Mouse (Mus musculus) heart, embryonic 13.5 days (tissue): ENCODE data around the gene Srgap3. TPM values are rescaled to one million over a fixed set of nuclear protein-coding genes. Genes with fewer than 3 reads are reported as not detected.

Experiments used
- ATAC-seq: fragments of 200-750 bp; cut with Nextera tagmentation; 2 replicates; pipeline ENCODE4 v1.8.0; 2017; ENCODE audit warnings: moderate TSS enrichment; ENCODE audit not compliant: insufficient number of reproducible peaks, low FRiP score, low TSS enrichment; ENCODE audit errors: extremely low read depth
- H3K27ac ChIP-seq: fragments of 300-500 bp; sonication (generic); replicated peaks from 2 replicates; pipeline ENCODE4 v1.5.1; 2015; ENCODE audit warnings: moderate library complexity, mild to moderate bottlenecking, inconsistent platforms
- H3K27me3 ChIP-seq: fragments of 300-500 bp; sonication (generic); replicated peaks from 2 replicates; pipeline ENCODE4 v1.6.1; 2015; ENCODE audit warnings: mild to moderate bottlenecking, inconsistent platforms
- H3K36me3 ChIP-seq: fragments of 300-500 bp; sonication (generic); 2 replicates; pipeline ENCODE4 v1.6.1; 2015; ENCODE audit warnings: mild to moderate bottlenecking, inconsistent platforms
- H3K4me1 ChIP-seq: fragments of 300-500 bp; sonication (generic); 2 replicates; pipeline ENCODE4 v1.6.1; 2015; ENCODE audit warnings: inconsistent platforms
- H3K4me2 ChIP-seq: fragments of 300-500 bp; sonication (generic); 2 replicates; pipeline ENCODE4 v1.6.1; 2015; ENCODE audit warnings: inconsistent platforms, mild to moderate bottlenecking, moderate library complexity
- H3K4me3 ChIP-seq: fragments of 300-500 bp; sonication (generic); 2 replicates; pipeline ENCODE4 v1.5.1; 2015; ENCODE audit warnings: moderate library complexity, mild to moderate bottlenecking, inconsistent platforms
- H3K9ac ChIP-seq: fragments of 300-500 bp; sonication (generic); 2 replicates; pipeline ENCODE4 v1.6.1; 2015; ENCODE audit warnings: inconsistent platforms, mild to moderate bottlenecking, moderate library complexity
- H3K9me3 ChIP-seq: fragments of 300-500 bp; sonication (generic); 2 replicates; pipeline ENCODE4 v1.6.1; 2016; ENCODE audit warnings: inconsistent platforms
- WGBS: fragments of 180-500 bp; shearing (Covaris S2); methylation state at CpG from one replicate; pipeline ENCODE4 v1.1.7; 2015; ENCODE audit warnings: mixed read lengths; 5-methylcytosine and 5-hydroxymethylcytosine counted together
- polyA plus RNA-seq: library from polyadenylated mRNA; unstranded; fragments of >200 nt; fragmentation: Nextera tagmentation; extraction: Ambion mirVana; gene quantifications from 2 replicates; pipeline ENCODE4 v1.2.1, GENCODE M21; 2015

Srgap3 gene
- polyA plus RNA-seq, 1 experiment from 2014 or later, result 0.60 TPM

- 84% methylated on average over 7 of the region's 7 CpGs for WGBS
- ATAC-seq, result no peak
- no peak overlapping the region for H3K4me2 ChIP-seq
- no peaks in the 10 kb centered on the region for H3K27me3 ChIP-seq
- no peaks in the 10 kb centered on the region for H3K36me3 ChIP-seq
- no peaks in the 10 kb centered on the region for H3K9me3 ChIP-seq
- no peak overlapping the region for H3K9ac ChIP-seq
- no peak overlapping the region for H3K4me3 ChIP-seq
- H3K27ac ChIP-seq, result no peak overlapping the region
- no peaks in the 10 kb centered on the region for H3K4me1 ChIP-seq
Observed at GRCm38 (mm10) chr6:112773754-112774153, 173.3 kb downstream of the Srgap3 start.

GRCm38 (mm10) chr6:112770996-112771395 is 176.1 kb downstream of the Srgap3 start:
- no peaks in the 10 kb centered on the region for H3K27me3 ChIP-seq
- WGBS, result 79% methylated on average over 2 of the region's 2 CpGs
- no peak overlapping the region for H3K4me3 ChIP-seq
- H3K9me3 ChIP-seq, result no peaks in the 10 kb centered on the region
- ATAC-seq, result no peak
- no peak overlapping the region for H3K27ac ChIP-seq
- H3K9ac ChIP-seq, result no peak overlapping the region
- no peak overlapping the region for H3K4me2 ChIP-seq
- H3K4me1 ChIP-seq, result no peaks in the 10 kb centered on the region
- no peaks in the 10 kb centered on the region for H3K36me3 ChIP-seq

GRCm38 (mm10) chr6:112758541-112758940 is 188.5 kb downstream of the Srgap3 start:
- H3K9ac ChIP-seq, result no peak overlapping the region
- H3K4me3 ChIP-seq, result no peak overlapping the region
- H3K4me1 ChIP-seq, result no peaks in the 10 kb centered on the region
- H3K27ac ChIP-seq, result no peak overlapping the region
- no peak overlapping the region for H3K4me2 ChIP-seq
- H3K27me3 ChIP-seq, result no peaks in the 10 kb centered on the region
- 66% methylated on average over 4 of the region's 4 CpGs for WGBS
- no peak for ATAC-seq
- no peaks in the 10 kb centered on the region for H3K9me3 ChIP-seq
- no peaks in the 10 kb centered on the region for H3K36me3 ChIP-seq

GRCm38 (mm10) chr6:112756866-112757265 is 190.2 kb downstream of the Srgap3 start:
- no peak overlapping the region for H3K27ac ChIP-seq
- ATAC-seq, result no peak
- H3K36me3 ChIP-seq, result no peaks in the 10 kb centered on the region
- WGBS, result 50% methylated on average over 4 of the region's 4 CpGs
- H3K27me3 ChIP-seq, result no peaks in the 10 kb centered on the region
- no peak overlapping the region for H3K4me2 ChIP-seq
- no peaks in the 10 kb centered on the region for H3K4me1 ChIP-seq
- H3K9ac ChIP-seq, result no peak overlapping the region
- H3K4me3 ChIP-seq, result no peak overlapping the region
- H3K9me3 ChIP-seq, result no peaks in the 10 kb centered on the region

GRCm38 (mm10) chr6:112754994-112755393 is 192.1 kb downstream of the Srgap3 start:
- H3K4me2 ChIP-seq, result no peak overlapping the region
- ATAC-seq, result no peak
- no peaks in the 10 kb centered on the region for H3K9me3 ChIP-seq
- 83% methylated on average over 6 of the region's 6 CpGs for WGBS
- no peaks in the 10 kb centered on the region for H3K4me1 ChIP-seq
- H3K9ac ChIP-seq, result no peak overlapping the region
- no peak overlapping the region for H3K27ac ChIP-seq
- no peaks in the 10 kb centered on the region for H3K36me3 ChIP-seq
- H3K4me3 ChIP-seq, result no peak overlapping the region
- no peaks in the 10 kb centered on the region for H3K27me3 ChIP-seq

- Histone ChIP-seq H3K27me3 (no peaks in the 10 kb centered on the region), H3K36me3 (no peaks in the 10 kb centered on the region), H3K9me3 (no peaks in the 10 kb centered on the region), H3K9ac (no peak overlapping the region), H3K4me1 (no peaks in the 10 kb centered on the region), H3K27ac (no peak overlapping the region), H3K4me3 (no peak overlapping the region), H3K4me2 (no peak overlapping the region)
- WGBS, result 77% methylated on average over 3 of the region's 3 CpGs
- no peak for ATAC-seq
Observed at GRCm38 (mm10) chr6:112752517-112752916, 194.5 kb downstream of the Srgap3 start.

- no peaks in the 10 kb centered on the region for H3K36me3 ChIP-seq
- H3K4me1 ChIP-seq, result no peaks in the 10 kb centered on the region
- H3K27me3 ChIP-seq, result no peaks in the 10 kb centered on the region
- ATAC-seq, result no peak
- WGBS, result 58% methylated on average over 5 of the region's 5 CpGs
- no peaks in the 10 kb centered on the region for H3K9me3 ChIP-seq
- H3K27ac ChIP-seq, result no peak overlapping the region
- no peak overlapping the region for H3K4me3 ChIP-seq
- no peak overlapping the region for H3K9ac ChIP-seq
- H3K4me2 ChIP-seq, result no peak overlapping the region
Observed at GRCm38 (mm10) chr6:112752007-112752406, 195.1 kb downstream of the Srgap3 start.

GRCm38 (mm10) chr6:112742297-112742696 is 204.8 kb downstream of the Srgap3 start:
- 72% methylated on average over 2 of the region's 2 CpGs for WGBS

GRCm38 (mm10) chr6:112741766-112742165 is 205.3 kb downstream of the Srgap3 start:
- H3K9ac ChIP-seq, result no peak overlapping the region
- no peaks in the 10 kb centered on the region for H3K9me3 ChIP-seq
- no peak overlapping the region for H3K4me3 ChIP-seq
- no peak overlapping the region for H3K4me2 ChIP-seq
- no peaks in the 10 kb centered on the region for H3K4me1 ChIP-seq
- no peak for ATAC-seq
- H3K27me3 ChIP-seq, result no peaks in the 10 kb centered on the region
- H3K27ac ChIP-seq, result no peak overlapping the region
- H3K36me3 ChIP-seq, result no peaks in the 10 kb centered on the region
- 66% methylated on average over 5 of the region's 5 CpGs for WGBS

More at GRCm38 (mm10) chr6:112742297-112742696, 204.8 kb downstream of the Srgap3 start:
- H3K9me3 ChIP-seq, result no peaks in the 10 kb centered on the region
- ATAC-seq, result no peak
- H3K27ac ChIP-seq, result no peak overlapping the region
- H3K4me2 ChIP-seq, result no peak overlapping the region
- no peaks in the 10 kb centered on the region for H3K36me3 ChIP-seq
- no peaks in the 10 kb centered on the region for H3K4me1 ChIP-seq
- H3K4me3 ChIP-seq, result no peak overlapping the region
- H3K27me3 ChIP-seq, result no peaks in the 10 kb centered on the region
- no peak overlapping the region for H3K9ac ChIP-seq

- H3K4me1 ChIP-seq, result no peaks in the 10 kb centered on the region
- no peak overlapping the region for H3K27ac ChIP-seq
- no peaks in the 10 kb centered on the region for H3K36me3 ChIP-seq
- no peak overlapping the region for H3K9ac ChIP-seq
- 82% methylated on average over 3 of the region's 3 CpGs for WGBS
- H3K4me3 ChIP-seq, result no peak overlapping the region
- H3K9me3 ChIP-seq, result no peaks in the 10 kb centered on the region
- no peaks in the 10 kb centered on the region for H3K27me3 ChIP-seq
- no peak overlapping the region for H3K4me2 ChIP-seq
- ATAC-seq, result no peak
Observed at GRCm38 (mm10) chr6:112739635-112740034, 207.4 kb downstream of the Srgap3 start.

- Histone ChIP-seq H3K9me3 (no peaks in the 10 kb centered on the region), H3K4me1 (no peaks in the 10 kb centered on the region), H3K27ac (no peak overlapping the region), H3K9ac (no peak overlapping the region), H3K27me3 (no peaks in the 10 kb centered on the region), H3K4me3 (no peak overlapping the region), H3K36me3 (no peaks in the 10 kb centered on the region), H3K4me2 (no peak overlapping the region)
- WGBS, result 81% methylated on average over 6 of the region's 6 CpGs
- no peak for ATAC-seq
Observed at GRCm38 (mm10) chr6:112738924-112739323, 208.1 kb downstream of the Srgap3 start.

GRCm38 (mm10) chr6:112736471-112736870 is 210.6 kb downstream of the Srgap3 start:
- no peaks in the 10 kb centered on the region for H3K36me3 ChIP-seq

More at GRCm38 (mm10) chr6:112736471-112736870, 210.6 kb downstream of the Srgap3 start:
- Histone ChIP-seq H3K4me3 (no peak overlapping the region), H3K9ac (no peak overlapping the region), H3K4me2 (no peak overlapping the region), H3K4me1 (no peaks in the 10 kb centered on the region), H3K9me3 (peaks cover 5% of the 10 kb centered on the region), H3K27me3 (no peaks in the 10 kb centered on the region), H3K27ac (no peak overlapping the region)
- WGBS, result 76% methylated on average over 3 of the region's 3 CpGs
- no peak for ATAC-seq
